Comparison of ENCODE assay signal across 8 mouse cellular contexts in genomic region chr4:116788956-116789355, GRCm38 (mm10). TPM values are rescaled to one million over a fixed set of nuclear protein-coding genes. Genes with fewer than 3 reads are reported as not detected.
DNase-seq lines count a peak whose midpoint lies in the region; ATAC-seq lines count a peak whose summit lies in the region.

No protein-coding gene starts in this region.

- H3K9me3 ChIP-seq in forebrain, embryonic 11.5 days (ENCODE audit: control insufficient read depth, low read length): peaks cover 2% of the 10 kb centered on the region; the same call in 1 of the 2 replicates
- no peaks in the 10 kb centered on the region for H3K9me3 ChIP-seq in hindbrain, embryonic 14.5 days (ENCODE audit: control insufficient read depth, low read length)

- no peak overlapping the region for H3K4me3 ChIP-seq in forebrain, embryonic 11.5 days (ENCODE audit: low read depth, low read length)
- no peak overlapping the region for H3K4me3 ChIP-seq in hindbrain, embryonic 14.5 days (replicated peaks; ENCODE audit: low read length)

- DNase-seq in NIH3T3 (ENCODE audit: low read depth): peak; percentile 97
- peak; percentile 79 for DNase-seq in c-Kit-positive CD71-positive TER-119-negative erythroid progenitor cells, embryonic 14.5 days (ENCODE audit: low read depth)
- peak; percentile 85 for DNase-seq in forebrain, embryonic 11.5 days (ENCODE audit: low spot score)
- DNase-seq in hindbrain, embryonic 14.5 days (ENCODE audit: low spot score): peak; percentile 94
- peak; percentile 46 to 71 for DNase-seq in layer of hippocampus, postnatal 36 days
- peak; percentile 88 for DNase-seq in lung, postnatal 25 days (ENCODE audit: low spot score)
- DNase-seq in retina, embryonic 14.5 days (ENCODE audit: low spot score): peak; percentile 98
- DNase-seq in urinary bladder, postnatal 25 days (ENCODE audit: low spot score): peak; percentile 70

- no peak overlapping the region for H3K27ac ChIP-seq in forebrain, embryonic 11.5 days (ENCODE audit: low read depth, low read length)
- H3K27ac ChIP-seq in hindbrain, embryonic 14.5 days: no peak overlapping the region

- WGBS in forebrain, embryonic 11.5 days: 12% methylated on average over 3 of the region's 3 CpGs
- 15% methylated on average over 3 of the region's 3 CpGs for WGBS in hindbrain, embryonic 14.5 days

- no peaks in the 10 kb centered on the region for H3K4me1 ChIP-seq in forebrain, embryonic 11.5 days (replicated peaks; ENCODE audit: control insufficient read depth, insufficient read depth, low read length)
- no peaks in the 10 kb centered on the region for H3K4me1 ChIP-seq in hindbrain, embryonic 14.5 days (replicated peaks; ENCODE audit: control insufficient read depth, insufficient read depth, low read length)

- H3K4me2 ChIP-seq in forebrain, embryonic 11.5 days (ENCODE audit: low read depth, low read length, severe bottlenecking): no peak overlapping the region
- no peak overlapping the region for H3K4me2 ChIP-seq in hindbrain, embryonic 14.5 days (replicated peaks)

- 0 out of 2 replicates have a peak, but pooled peaks have one; percentile 27 for ATAC-seq in forebrain, embryonic 11.5 days (replicated peaks; ENCODE audit: low FRiP score)
- ATAC-seq in hindbrain, embryonic 14.5 days (ENCODE audit: low FRiP score): peak; percentile 48; the same call in 1 of the 2 replicates

- no peaks in the 10 kb centered on the region for H3K36me3 ChIP-seq in forebrain, embryonic 11.5 days (ENCODE audit: control insufficient read depth, insufficient read depth, low read length)
- H3K36me3 ChIP-seq in hindbrain, embryonic 14.5 days (replicated peaks; ENCODE audit: control insufficient read depth, insufficient read depth): no peaks in the 10 kb centered on the region

- H3K9ac ChIP-seq in forebrain, embryonic 11.5 days (ENCODE audit: low read length): no peak overlapping the region
- no peak overlapping the region for H3K9ac ChIP-seq in hindbrain, embryonic 14.5 days

- no peaks in the 10 kb centered on the region for H3K27me3 ChIP-seq in forebrain, embryonic 11.5 days (ENCODE audit: control insufficient read depth, insufficient read depth, low read length)
- no peaks in the 10 kb centered on the region for H3K27me3 ChIP-seq in hindbrain, embryonic 14.5 days (ENCODE audit: control insufficient read depth, insufficient read depth, low read length)

RNA-seq across cellular contexts. Expression of gene Toe1, which starts 18.5 kb away (rescaled TPM):
- polyA plus RNA-seq in forebrain, embryonic 11.5 days (2014; fragmentation: Nextera tagmentation; extraction: Ambion mirVana): 34.3 and 37.0 TPM in 2 replicates
- 25.3 and 27.1 TPM in 2 replicates for polyA plus RNA-seq in hindbrain, embryonic 14.5 days (2014; fragmentation: Nextera tagmentation; extraction: Ambion mirVana)
- total RNA-seq in layer of hippocampus, postnatal 36 days (2021): 10 to 100 TPM; 12.7 to 14.2 TPM

RNA-seq across cellular contexts. Expression of gene Mutyh, which starts 18.6 kb away (rescaled TPM):
- polyA plus RNA-seq in forebrain, embryonic 11.5 days (2014; fragmentation: Nextera tagmentation; extraction: Ambion mirVana): 20.3 and 20.9 TPM in 2 replicates
- 5.5 and 6.4 TPM in 2 replicates for polyA plus RNA-seq in hindbrain, embryonic 14.5 days (2014; fragmentation: Nextera tagmentation; extraction: Ambion mirVana)
- total RNA-seq in layer of hippocampus, postnatal 36 days (2021): 1 to 10 TPM; 3.0 to 3.7 TPM

RNA-seq across cellular contexts. Expression of gene Hpdl, which starts 32.6 kb away (rescaled TPM):
- 1.5 and 1.6 TPM in 2 replicates for polyA plus RNA-seq in forebrain, embryonic 11.5 days (2014; fragmentation: Nextera tagmentation; extraction: Ambion mirVana)
- polyA plus RNA-seq in hindbrain, embryonic 14.5 days (2014; fragmentation: Nextera tagmentation; extraction: Ambion mirVana): 1.8 and 1.9 TPM in 2 replicates
- 1 to 10 TPM; 4.9 to 5.2 TPM for total RNA-seq in layer of hippocampus, postnatal 36 days (2021)
